Mouse (Mus musculus): ENCODE data around the gene Mylk2. TPM values are rescaled to one million over a fixed set of nuclear protein-coding genes. Genes with fewer than 3 reads are reported as not detected.

The Mylk2 gene
- polyA plus RNA-seq, 1 experiment from 2014 or later = 0.10 TPM

GRCm38 (mm10) chr2:152942898-152943515 lies 31.9 kb downstream of the Mylk2 start:
- no peak for DNase-seq (ENCODE audit: low spot score)

DNA sequence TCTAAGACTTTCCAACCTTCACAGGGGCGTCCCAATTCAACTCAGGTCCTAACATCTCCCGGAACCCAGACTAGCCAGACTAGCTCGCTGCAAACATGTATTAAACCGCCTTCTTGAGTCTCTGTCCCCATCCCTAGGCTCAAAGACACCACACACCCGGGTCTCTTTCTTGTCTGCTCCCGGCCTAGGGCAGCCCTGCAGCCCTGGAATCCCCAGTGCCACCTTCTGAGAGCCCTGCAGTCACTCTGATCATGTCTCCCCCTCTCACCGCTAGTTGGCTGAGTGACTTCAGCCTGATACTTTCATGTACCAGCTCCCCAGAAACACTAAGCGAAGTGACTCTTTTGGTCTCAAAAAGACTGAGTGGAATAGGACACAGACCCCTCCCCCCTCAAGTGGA lies 32.4 kb downstream of the Mylk2 start:
- no peak for DNase-seq (ENCODE audit: low spot score)

DNA sequence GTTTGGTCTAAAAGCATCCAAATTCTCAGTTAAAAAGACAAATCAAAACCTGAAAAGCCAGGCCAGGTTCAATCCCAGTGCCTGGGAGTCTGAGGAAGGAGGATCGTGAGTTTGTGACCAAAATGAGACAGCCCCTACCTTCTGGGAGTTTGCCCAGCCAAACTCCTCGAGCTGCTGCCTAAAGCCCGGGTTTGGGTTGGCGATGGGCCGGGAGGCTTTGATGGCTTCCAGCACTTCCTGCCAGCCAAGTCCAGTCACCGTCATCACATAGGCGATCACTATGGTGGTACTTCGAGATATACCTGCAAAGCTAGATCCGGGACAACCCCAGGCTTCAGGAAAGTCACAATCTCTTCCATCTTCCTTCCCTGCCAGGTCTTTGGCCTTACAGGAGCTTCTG lies 32.9 kb downstream of the Mylk2 start:
- no peak for DNase-seq (ENCODE audit: low spot score)

DNA sequence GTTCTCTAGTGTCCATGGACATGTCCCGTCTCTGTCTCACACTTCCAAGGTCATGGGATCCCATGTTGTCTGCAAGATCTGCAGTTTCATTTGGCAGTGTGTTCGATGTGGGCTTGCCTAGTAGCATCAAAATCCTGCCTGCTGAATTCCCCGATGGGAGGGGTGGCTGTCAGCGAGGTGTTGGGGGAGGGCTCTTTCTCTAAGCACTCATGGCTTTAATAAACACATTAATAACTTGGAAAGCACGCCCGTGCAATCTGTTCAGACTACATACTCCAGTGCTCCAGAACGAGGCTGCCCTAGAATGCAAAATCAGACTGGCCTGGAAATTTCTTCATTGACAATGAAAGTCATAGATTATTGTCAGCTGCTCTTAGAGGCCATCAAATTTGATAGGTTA lies 35.9 kb downstream of the Mylk2 start:
- DNase-seq (ENCODE audit: low spot score) = no peak

DNA sequence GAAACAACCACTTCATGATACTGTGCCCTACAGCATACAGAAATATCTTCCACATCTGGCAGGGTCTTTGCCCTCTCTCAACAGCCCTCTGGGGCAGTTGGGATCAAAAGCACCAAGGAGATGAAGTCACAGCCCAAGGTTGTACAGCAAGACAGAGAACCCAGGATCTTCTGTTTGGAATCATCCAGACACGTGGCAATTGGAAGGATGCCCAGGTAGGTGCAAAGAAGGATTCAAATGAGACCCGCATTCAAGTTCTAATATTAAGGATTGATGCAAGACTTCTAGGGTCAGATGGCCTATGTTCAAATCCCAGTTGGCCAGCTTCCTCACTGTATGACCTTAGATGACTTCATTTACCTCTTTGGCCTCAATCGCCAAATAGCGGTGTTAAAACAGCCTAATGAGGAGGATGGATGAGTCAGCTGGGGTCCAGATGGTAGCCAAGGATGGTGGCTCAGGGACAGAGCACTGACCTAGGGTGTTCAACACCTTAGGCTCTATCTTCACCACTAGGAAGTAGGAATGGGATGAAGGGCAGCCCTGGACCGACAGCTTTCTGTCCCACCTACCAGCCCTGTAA lies 37.4 kb downstream of the Mylk2 start:
- DNase-seq (ENCODE audit: low spot score) = no peak

DNA sequence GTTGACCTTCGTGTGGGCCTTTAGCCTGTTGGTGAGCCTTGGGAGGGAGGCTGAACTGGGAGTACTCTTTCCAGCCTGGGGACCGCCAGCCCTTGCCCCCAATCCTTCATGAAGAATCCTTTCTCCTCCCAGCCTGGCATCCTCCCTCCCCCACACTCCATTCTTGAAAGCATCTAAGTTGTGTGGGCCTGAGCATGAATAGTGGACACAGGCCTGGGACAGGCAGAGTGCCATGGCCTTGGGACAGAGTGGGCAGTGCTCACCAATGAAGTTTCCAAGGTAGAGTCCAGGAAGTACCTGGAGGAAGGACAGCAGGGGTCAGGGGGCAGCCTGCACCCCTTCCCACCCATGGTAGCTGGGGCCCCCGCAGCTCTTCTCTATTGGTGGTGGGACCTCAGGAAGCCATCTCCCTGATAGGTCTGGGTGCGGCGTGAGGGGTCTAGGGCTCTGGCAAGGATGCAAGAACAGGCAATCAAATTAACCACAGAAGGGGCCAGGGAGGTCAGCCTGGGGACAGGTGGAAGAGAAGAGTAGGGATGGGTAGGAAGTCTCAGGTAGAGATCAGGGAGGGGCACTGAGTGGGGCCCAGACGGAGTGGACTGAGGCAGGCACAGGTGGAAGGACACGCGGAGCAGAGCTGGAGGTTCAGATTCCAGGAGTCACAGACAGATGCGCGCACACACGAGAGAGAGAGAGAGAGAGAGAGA lies 39.4 kb downstream of the Mylk2 start:
- DNase-seq (ENCODE audit: low spot score) = no peak

DNA sequence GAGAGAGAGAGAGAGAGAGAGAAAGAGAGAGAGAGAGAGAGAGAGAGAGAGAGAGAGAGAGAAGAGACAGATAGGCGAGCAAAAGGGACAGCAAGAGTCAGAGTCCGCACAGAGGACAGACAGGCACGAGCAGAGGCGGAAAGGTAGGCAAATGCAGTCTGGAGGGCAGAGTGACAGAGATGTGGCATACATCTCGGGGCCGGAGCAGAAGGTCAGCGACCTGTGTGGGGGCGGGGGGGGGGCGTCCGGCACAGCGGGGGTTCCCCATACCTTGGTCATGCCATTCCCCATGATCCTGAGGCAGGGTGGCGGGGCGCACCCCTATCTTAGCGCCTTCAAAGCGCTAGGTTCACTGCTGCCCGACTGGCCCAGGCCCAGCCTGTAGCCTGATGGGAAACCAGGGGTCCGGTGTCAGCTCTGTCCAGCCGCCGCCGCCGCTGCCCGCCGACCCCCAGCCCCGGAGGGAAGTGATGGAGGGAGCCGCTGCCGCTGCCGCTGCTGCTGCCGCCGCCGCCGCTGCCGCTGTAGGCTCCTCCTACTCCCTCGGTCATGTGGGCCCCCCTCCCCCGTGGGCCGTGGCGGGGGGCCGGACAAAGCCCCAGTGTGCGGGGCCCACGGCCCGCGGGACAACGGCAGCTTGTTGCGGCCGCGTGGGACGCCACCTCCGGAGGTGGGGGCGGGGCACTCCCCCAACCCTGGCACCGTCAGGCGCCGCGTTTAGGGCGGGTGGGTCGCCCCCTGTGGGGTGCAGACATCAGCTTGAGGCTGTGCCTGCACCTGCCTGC lies 40.1 kb downstream of the Mylk2 start, which contains the start of gene Dusp15:
Dusp15 (minus strand) TSS at position 634 of the 785 bp plus-strand sequence.
- DNase-seq (ENCODE audit: low spot score) = peak; percentile 53

DNA sequence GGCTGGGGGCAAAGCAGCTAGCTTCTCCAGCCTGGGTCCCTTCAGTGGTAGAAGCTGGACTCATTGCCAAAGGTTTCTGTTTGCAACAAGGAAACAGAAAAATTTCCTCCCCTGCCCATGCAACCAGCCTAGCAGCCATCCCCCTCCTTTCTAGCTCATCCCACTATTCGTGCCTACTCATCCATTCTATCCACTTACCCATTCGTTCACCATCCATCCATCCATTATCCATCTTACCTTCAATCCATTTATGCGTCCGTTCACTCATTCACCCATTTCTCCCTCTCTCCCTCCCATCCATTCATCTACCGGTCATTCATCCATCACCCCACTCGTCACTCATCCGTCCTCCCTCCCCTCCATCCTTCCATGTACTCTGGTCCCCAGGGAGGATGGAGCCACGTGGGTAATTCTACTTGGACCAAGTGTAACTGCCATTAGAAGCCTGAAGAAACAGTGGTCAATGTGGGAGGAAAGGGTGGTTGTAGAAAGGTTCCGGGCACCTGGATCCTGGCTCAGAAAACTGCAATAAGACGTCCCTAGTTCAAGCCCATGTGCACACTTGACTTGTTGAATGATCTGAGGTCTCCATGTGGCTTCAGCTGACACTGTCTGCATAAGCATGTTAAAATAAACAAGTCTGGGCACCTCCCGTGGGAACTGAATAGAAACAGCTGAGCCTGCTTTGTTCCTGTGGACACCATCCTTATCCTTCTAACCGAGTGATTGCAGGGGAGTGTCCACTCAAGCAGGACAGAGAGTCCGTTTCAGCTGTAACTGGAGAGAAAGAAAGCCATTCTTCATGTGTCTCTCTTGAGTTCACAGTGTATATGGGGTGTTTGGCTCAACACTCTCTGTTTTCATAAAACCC lies 40.9 kb downstream of the Mylk2 start:
- DNase-seq (ENCODE audit: low spot score) = no peak

GRCm38 (mm10) chr2:152958116-152958515 lies 47.0 kb downstream of the Mylk2 start:
- DNase-seq (ENCODE audit: low spot score) = no peak

- peak; percentile 57 for DNase-seq (ENCODE audit: low spot score)
Measured at GRCm38 (mm10) chr2:152962091-152962793, 51.1 kb downstream of the Mylk2 start, which contains the start of gene Ttll9. Ttll9 (plus strand) TSS chr2:152962485.

DNA sequence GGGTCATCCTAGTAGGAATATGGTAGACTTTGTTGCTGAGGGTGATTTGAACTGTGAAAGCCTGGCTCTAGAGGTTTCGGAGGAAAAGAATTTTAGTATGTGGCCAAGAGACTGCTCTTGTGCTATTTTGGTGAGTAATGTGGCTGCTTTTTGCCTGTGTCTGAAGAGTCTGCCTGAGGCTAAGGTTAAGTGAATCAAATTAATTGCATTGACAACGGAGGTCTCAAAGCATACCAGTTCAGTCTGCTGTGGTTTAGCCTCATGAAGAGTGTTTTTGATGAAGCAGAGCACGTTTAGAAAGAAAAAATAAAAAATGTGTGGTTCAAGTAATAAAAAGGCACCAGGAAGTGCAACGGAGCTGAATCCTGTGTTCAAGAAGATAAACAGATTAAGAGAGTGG lies 54.4 kb downstream of the Mylk2 start:
- DNase-seq (ENCODE audit: low spot score) = no peak

Small RNA genes lying within 50 kb of the gene (microRNA-seq; reads per million reads assigned to microRNA genes)
- gene Mir5622 (ENCODE audit: borderline number of aligned reads) = 2.5 reads per million

Other genes with a start within 250 kb of the Mylk2 start
- 196 and 200 TPM in 2 replicates for gene H13, start 241.9 kb upstream of the Mylk2 start, polyA plus RNA-seq (2015; fragmentation: Nextera tagmentation; extraction: Ambion mirVana)
- gene Mcts2, start 224.3 kb upstream of the Mylk2 start, polyA plus RNA-seq (2015; fragmentation: Nextera tagmentation; extraction: Ambion mirVana) = 15.6 and 17.2 TPM in 2 replicates
- gene Id1, start 175.1 kb upstream of the Mylk2 start, polyA plus RNA-seq (2015; fragmentation: Nextera tagmentation; extraction: Ambion mirVana) = 22.9 and 23.9 TPM in 2 replicates
- gene Cox4i2, start 157.2 kb upstream of the Mylk2 start, polyA plus RNA-seq (2015; fragmentation: Nextera tagmentation; extraction: Ambion mirVana) = 5.6 and 6.5 TPM in 2 replicates
- gene Bcl2l1, start 79.6 kb upstream of the Mylk2 start, polyA plus RNA-seq (2015; fragmentation: Nextera tagmentation; extraction: Ambion mirVana) = 178 TPM in 2 replicates
- gene Tpx2, start 63.4 kb upstream of the Mylk2 start, polyA plus RNA-seq (2015; fragmentation: Nextera tagmentation; extraction: Ambion mirVana) = 72.5 and 81.3 TPM in 2 replicates
- 3.6 and 4.3 TPM in 2 replicates for gene Foxs1, start 21.9 kb downstream of the Mylk2 start, polyA plus RNA-seq (2015; fragmentation: Nextera tagmentation; extraction: Ambion mirVana)
- gene Dusp15, start 40.3 kb downstream of the Mylk2 start, polyA plus RNA-seq (2015; fragmentation: Nextera tagmentation; extraction: Ambion mirVana) = 1.0 and 1.2 TPM in 2 replicates
- 3.0 and 3.3 TPM in 2 replicates for gene Ttll9, start 51.1 kb downstream of the Mylk2 start, polyA plus RNA-seq (2015; fragmentation: Nextera tagmentation; extraction: Ambion mirVana)
- gene Pdrg1, start 104.1 kb downstream of the Mylk2 start, polyA plus RNA-seq (2015; fragmentation: Nextera tagmentation; extraction: Ambion mirVana) = 166 and 168 TPM in 2 replicates
- 0.06 TPM in 1 of 2 replicates, not detected in the other for gene Xkr7, start 120.5 kb downstream of the Mylk2 start, polyA plus RNA-seq (2015; fragmentation: Nextera tagmentation; extraction: Ambion mirVana)
- 0.33 and 0.77 TPM in 2 replicates for gene Ccm2l, start 154.6 kb downstream of the Mylk2 start, polyA plus RNA-seq (2015; fragmentation: Nextera tagmentation; extraction: Ambion mirVana)
- 5.8 and 7.3 TPM in 2 replicates for gene Hck, start 197.1 kb downstream of the Mylk2 start, polyA plus RNA-seq (2015; fragmentation: Nextera tagmentation; extraction: Ambion mirVana)
- 32.4 and 34.9 TPM in 2 replicates for gene Tm9sf4, start 250.0 kb downstream of the Mylk2 start, polyA plus RNA-seq (2015; fragmentation: Nextera tagmentation; extraction: Ambion mirVana)

Data from thymus, postnatal 0 days (tissue).